Comparison of ENCODE assay signal across 9 mouse cellular contexts in genomic region chr6:117254620-117255228, GRCm38 (mm10).
DNase-seq lines count a peak whose midpoint lies in the region; ATAC-seq and TF ChIP-seq lines count a peak whose summit lies in the region.
"Had no signal": no experiment of that assay in that cellular context is flagged by ENCODE, and none has a peak within 500 bp of the region (broad histone marks: within the 10 kb centered on the region; RNA-seq: fewer than 3 reads in every experiment).

No protein-coding gene starts in this region.

- H3K36me3 ChIP-seq in lung, postnatal 0 days (ENCODE audit: insufficient read depth, low read length), result no peaks in the 10 kb centered on the region
- H3K36me3 ChIP-seq: embryonic facial prominence, embryonic 12.5 days had no signal

- H3K27me3 ChIP-seq in lung, postnatal 0 days (replicated peaks; ENCODE audit: insufficient read depth, low read length), result no peaks in the 10 kb centered on the region

- no peak overlapping the region for H3K27ac ChIP-seq in lung, postnatal 0 days (ENCODE audit: low read length)
- H3K27ac ChIP-seq: embryonic facial prominence, embryonic 12.5 days had no signal

- no peak for TF ChIP-seq EP300 in lung, postnatal 0 days (IDR thresholded peaks at IDR 0.05)

- DNase-seq in heart, adult 11 months, result peak; percentile 94
- no peak for DNase-seq in heart, postnatal 25 days (ENCODE audit: low spot score)
- DNase-seq in adrenal gland, postnatal 36 days, result peak; percentile 80
- DNase-seq in frontal cortex, adult 2 months (ENCODE audit: extremely low spot score in 1 of 2, low spot score in 1 of 2), result peak; percentile 28 to 76
- peak; percentile 60 for DNase-seq in kidney, adult 9 months
- peak; percentile 75 for DNase-seq in lung, postnatal 0 days (ENCODE audit: low spot score)
- DNase-seq in right cerebral cortex, postnatal 4 days, result peak; percentile 92
- DNase-seq in embryo, embryonic 10.5 days (ENCODE audit: low spot score), result no peak

- H3K9me3 ChIP-seq in lung, postnatal 0 days (ENCODE audit: low read length), result no peaks in the 10 kb centered on the region
- H3K9me3 ChIP-seq: embryonic facial prominence, embryonic 12.5 days had no signal

- no peaks in the 10 kb centered on the region for H3K4me1 ChIP-seq in lung, postnatal 0 days (ENCODE audit: insufficient read depth, low read depth, low read length)

- intact Hi-C loops in heart, postnatal 25 days (cut with DNase I), result no loop called here

- no peak overlapping the region for H3K4me2 ChIP-seq in lung, postnatal 0 days (replicated peaks; ENCODE audit: low read depth, low read length)
- H3K4me2 ChIP-seq: embryonic facial prominence, embryonic 12.5 days had no signal

- no peak overlapping the region for H3K9ac ChIP-seq in lung, postnatal 0 days (replicated peaks; ENCODE audit: low read depth)
- H3K9ac ChIP-seq: embryonic facial prominence, embryonic 12.5 days had no signal

- no peak for TF ChIP-seq CTCF in lung, postnatal 0 days (IDR thresholded peaks at IDR 0.05)

- WGBS in lung, postnatal 0 days, result 59% methylated on average over 3 of the region's 3 CpGs

- ATAC-seq in lung, postnatal 0 days, result peak; percentile 83

- H3K4me3 ChIP-seq in lung, postnatal 0 days (ENCODE audit: low read depth, low read length), result no peak overlapping the region
- H3K4me3 ChIP-seq: embryonic facial prominence, embryonic 12.5 days had no signal

Comparison
In these comparisons a context has a peak if more than half of its experiments do, and no peak if none do; other contexts are left out.
1. DNase-seq: peak in heart, adult 11 months (single experiment), adrenal gland, postnatal 36 days (2 of 2), frontal cortex, adult 2 months (2 of 2), kidney, adult 9 months (single experiment), lung, postnatal 0 days (single experiment) and right cerebral cortex, postnatal 4 days (single experiment); none in heart, postnatal 25 days (single experiment) and embryo, embryonic 10.5 days (single experiment).